Mouse (Mus musculus) lung, embryonic 14.5 days (tissue): ENCODE data around the gene Gm17654. TPM values are rescaled to one million over a fixed set of nuclear protein-coding genes. Genes with fewer than 3 reads are reported as not detected.

Experiments used
- polyA plus RNA-seq: library from polyadenylated mRNA; unstranded; fragments of >200 nt; fragmentation: Nextera tagmentation; extraction: Ambion mirVana; gene quantifications from 2 replicates; pipeline ENCODE4 v1.2.1, GENCODE M21; 2014

The Gm17654 gene
- polyA plus RNA-seq, 1 experiment from 2014 or later = not detected

Other genes with a start within 250 kb of the Gm17654 start
- gene 1700001F09Rik, start 231.3 kb downstream of the Gm17654 start, polyA plus RNA-seq = not detected in 2 replicates
- gene Gm8138, start 162.8 kb downstream of the Gm17654 start, polyA plus RNA-seq = not detected in 2 replicates
- 0.16 TPM in 1 of 2 replicates, not detected in the other for gene Gm5799, start 35.6 kb downstream of the Gm17654 start, polyA plus RNA-seq
- not detected in 2 replicates for gene Gm10375, start 28.9 kb upstream of the Gm17654 start, polyA plus RNA-seq
- not detected in 2 replicates for gene Gm8165, start 98.1 kb upstream of the Gm17654 start, polyA plus RNA-seq
- 1.7 and 2.5 TPM in 2 replicates for gene Gm7324, start 118.7 kb upstream of the Gm17654 start, polyA plus RNA-seq
- gene Gm16506, start 148.3 kb upstream of the Gm17654 start, polyA plus RNA-seq = not detected in 2 replicates
- not detected in 2 replicates for gene Gm6526, start 168.7 kb upstream of the Gm17654 start, polyA plus RNA-seq
- gene Gm8180, start 205.6 kb upstream of the Gm17654 start, polyA plus RNA-seq = not detected in 2 replicates